Mouse (Mus musculus) neural tube, embryonic 10.5 days (tissue): ENCODE results near the gene Rhox9.
"Not testable (repeated sequence)": the region's sequence is repeated elsewhere in the genome, so short reads cannot be mapped to it uniquely, and the experiment has no call there.

Experiments used
- DNase-seq: peaks from one replicate; pipeline ENCODE4 v3.0.0-alpha.2; 2017; ENCODE audit warnings: low spot score; ENCODE audit errors: extremely low spot score

Rhox9 gene

DNA sequence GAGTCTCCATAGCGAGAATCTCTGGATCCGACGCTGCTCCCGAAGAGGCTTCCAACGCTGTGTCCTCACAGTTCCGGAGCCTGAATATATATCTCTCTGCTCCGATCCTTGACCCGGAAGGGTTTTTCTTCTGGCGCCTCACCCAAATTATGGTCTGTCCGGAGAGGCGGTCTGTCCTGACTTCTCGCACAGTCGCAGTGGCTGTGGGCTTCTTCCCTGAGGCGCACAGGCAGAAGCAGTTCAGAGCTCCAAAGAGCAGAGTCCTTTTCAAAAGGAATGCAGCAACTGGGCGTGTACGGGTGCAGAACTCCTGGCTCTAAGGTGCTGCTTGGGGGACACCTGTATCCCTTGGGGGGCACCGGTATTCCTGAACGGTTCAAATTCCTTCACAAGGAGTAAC lies at the start of gene Rhox9:
Rhox9 (minus strand) TSS at position 101 of the 400 bp plus-strand sequence.
- not testable (repeated sequence) for DNase-seq

DNA sequence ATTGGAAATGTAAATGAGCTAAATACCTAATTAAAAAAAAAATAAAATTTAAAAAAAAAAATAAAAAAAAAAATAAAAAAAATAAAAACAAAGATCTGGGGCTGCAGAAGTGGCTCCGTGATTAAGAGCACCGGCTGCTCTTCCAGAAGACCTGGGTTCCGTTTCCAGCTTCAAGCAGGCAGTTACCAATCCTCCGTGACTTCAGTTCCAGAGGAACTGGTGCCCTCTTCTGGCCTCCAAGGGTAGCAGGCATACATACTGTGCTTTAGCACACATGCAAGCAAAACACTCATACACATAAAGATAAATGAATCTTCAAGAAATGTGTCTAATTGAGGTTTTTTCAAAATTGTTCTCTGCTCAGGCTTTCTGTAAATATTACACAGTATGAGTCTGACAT lies 14.7 kb upstream of the Rhox9 start:
- no peak for DNase-seq

DNA sequence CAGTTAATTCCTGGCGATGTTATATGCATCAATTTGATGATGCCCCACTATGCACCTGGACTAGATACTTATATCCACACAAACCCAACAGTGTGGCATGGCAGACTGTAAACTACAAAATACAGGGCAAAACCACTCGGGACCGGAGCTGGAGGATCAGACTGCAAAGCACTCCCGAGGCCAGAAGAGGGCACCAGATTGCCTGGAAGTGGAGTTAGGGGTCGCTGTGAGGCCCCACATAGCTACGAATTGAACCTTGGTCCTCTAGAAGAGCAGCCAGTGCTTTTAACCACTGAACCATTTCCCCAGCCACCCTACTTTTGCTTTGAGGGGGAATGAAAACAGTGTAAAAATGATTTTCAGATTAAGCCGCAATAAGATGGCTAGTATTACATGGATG lies 7.0 kb upstream of the Rhox9 start:
- DNase-seq, result no peak

DNA sequence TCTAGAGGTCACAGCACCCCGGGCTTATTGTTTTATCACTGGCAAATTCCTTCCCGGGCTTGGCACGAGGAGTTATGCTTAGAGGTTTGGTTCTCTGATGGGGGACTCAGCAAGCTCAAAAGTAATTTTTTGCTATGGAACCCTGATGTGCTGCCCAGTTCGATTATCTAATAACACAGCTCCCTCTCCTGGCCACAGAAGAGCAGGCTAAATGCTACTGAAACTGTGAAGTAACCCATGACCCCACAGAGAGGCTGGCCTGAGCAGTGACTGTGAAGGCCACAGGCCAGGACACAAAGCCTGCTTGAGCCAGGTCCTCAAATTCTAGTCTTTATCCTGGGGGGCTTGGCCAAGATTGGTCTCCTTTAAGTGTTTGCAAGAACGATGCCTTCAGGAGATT lies 2.2 kb upstream of the Rhox9 start:
- DNase-seq, result no peak

DNA sequence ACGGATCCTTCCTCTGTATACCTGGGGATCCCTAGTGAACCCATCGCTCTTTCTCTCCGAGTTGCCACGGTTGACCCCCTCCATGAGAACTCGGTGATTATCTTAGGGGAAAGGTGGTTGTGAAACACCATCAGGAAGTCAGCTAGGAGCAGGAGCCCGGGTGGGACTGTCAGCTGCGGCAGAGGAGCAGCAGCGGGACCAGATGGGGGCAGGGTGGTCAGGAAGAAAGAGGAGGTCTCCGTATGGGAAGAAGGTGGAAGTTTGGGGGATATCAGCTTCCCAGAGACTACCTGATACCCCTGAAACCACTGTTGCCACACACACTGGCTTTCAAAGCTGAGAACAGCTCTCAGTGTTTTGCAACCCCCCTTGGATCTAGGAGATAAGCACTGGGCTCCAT lies 4.4 kb downstream of the Rhox9 start, which contains the start of gene Rhox7b:
Rhox7b (minus strand) TSS at position 101 of the 400 bp plus-strand sequence.
- not testable (repeated sequence) for DNase-seq

DNA sequence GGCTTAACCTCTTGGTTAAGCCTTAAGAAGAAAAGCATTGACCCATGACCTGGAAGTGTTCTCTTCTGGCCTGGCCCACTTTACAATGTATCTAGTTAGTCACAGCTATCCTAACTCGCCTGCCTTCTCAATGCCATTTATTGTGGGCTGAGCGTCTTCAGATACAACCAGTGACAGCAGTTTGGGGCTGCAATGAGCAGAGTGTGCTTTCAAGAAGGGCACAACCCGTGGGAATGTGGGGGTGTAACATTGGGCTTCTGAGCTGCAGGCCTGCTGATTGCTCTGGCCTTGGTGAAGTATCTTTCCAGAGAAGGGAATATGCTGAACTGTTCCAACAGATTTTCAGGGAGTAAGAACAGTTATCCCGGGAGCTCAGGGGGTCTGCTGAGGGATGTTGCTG lies 22.7 kb downstream of the Rhox9 start, which contains the start of gene Rhox8:
Rhox8 (minus strand) TSS at position 101 of the 400 bp plus-strand sequence.
- DNase-seq, result no peak

DNA sequence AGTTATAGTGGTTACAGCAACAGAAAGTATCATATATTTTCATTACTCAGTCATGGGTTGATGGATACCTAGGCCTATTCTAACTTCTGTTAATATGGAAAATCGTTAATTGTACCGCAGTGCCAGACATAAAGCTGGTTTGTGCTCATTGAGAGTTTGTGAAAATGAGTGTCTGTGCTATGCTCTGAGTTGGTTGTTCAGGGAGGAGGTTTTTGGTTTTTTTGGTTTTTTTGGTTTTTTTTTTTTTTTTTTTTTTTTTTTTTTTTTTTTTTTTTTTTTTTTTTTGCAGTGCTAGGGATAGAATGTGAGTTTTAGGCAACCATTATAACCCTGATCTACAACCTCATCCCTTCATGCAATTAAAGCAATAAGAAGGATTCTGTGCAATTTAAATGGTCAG lies 29.9 kb downstream of the Rhox9 start:
- no peak for DNase-seq
